Mouse (Mus musculus) megakaryocyte, embryonic 14.5 days (primary cell): ENCODE results near the gene Ccl9.

ENCODE experiments used
- FLI1 ChIP-seq: IDR thresholded peaks from 2 replicates; pipeline ENCODE4 v1.6.1; 2012; ENCODE audit warnings: low read length, inconsistent platforms, mixed read lengths
- GATA1 ChIP-seq: IDR thresholded peaks from 3 replicates; pipeline ENCODE4 v1.6.1; 2012; ENCODE audit warnings: mixed read lengths, low read length, inconsistent platforms, borderline replicate concordance

DNA sequence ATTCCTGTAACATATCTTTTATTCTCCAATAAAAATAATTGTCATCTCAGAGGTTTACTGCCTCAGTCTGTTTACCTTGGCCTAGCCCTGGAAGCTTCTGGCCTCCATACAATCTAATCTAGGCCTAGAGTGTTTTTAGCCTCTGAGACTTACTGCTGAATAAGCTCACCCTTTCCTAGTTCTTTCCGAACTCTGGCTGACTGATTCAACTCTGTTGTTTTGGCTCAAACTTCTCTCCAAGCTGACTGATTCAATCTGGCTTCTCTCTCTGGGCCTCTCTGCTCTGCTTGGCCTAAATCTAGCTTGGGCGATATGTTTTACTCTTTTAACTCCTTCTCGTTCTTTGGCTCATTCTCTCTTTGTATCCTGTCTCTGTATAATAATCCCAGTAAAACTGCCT is 20.6 kb upstream of the Ccl9 start:
- TF ChIP-seq GATA1 (no peak), FLI1 (no peak)
